In the genomic region with DNA sequence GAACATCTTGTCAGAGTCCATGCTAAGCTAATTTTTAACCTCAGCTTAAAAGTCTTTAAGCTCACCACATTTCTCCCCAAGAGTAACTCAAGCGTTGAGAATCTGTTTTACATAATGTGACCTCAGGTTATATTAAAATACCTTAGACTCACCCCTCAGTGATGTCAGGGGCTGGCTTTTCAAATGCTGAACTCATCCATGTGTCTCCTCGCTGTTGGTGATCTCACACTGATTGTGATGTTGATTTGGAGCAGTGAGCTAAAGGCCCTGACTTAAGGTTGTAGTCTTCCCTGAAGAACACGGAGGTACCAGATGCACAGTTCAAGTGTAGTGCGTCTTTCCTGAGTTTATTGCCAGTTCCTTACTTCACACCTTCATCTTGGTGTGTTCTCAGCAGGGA, we compare ENCODE assay signal across 1 mouse cellular context.
TF ChIP-seq lines count a peak whose summit lies in the region.

No protein-coding gene starts in this region.

TF ChIP-seq in CH12.LX, 34 proteins besides CTCF, POLR2A, EP300 and RAD21 (continued from another document):
- TF ChIP-seq ZMIZ1 (IDR thresholded peaks at IDR 0.05; ENCODE audit: low read depth, low read length) (no peak), NRF1 (IDR thresholded peaks at IDR 0.05; ENCODE audit: low read depth, low read length) (no peak)
